Mouse (Mus musculus) activated CD4-positive, CD25-positive, alpha-beta regulatory T cell, adult 4 months (primary cell): ENCODE measurements at regions not wholly inside any gene's neighbourhood (a gene's known extent, or its start where the extent isn't known, plus 50 kb on each side); places are given as distances from the start of the nearest gene placed in this dataset.

ENCODE experiments used
- ATAC-seq: one replicate; pipeline ENCODE4 v1.8.0; 2017

DNA sequence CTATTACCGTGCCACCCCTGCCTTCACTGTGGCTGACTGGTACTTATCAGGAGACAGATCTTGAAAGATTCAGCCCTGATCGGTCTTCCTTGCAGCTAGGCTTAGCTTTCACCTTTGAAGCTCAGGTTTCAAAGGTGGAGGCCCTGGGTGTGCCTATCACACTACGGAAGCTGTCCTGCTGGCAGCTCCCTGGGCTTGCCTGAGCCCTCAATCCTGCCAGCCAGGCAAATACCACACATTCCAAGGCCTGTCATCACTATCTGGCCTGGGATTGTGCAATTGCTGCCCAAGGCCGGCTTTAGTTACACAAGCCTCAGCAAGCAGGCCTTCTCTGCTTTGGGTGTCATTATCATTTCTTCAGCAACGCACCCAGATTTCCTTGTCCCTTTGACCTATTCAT lies 390.6 kb upstream of the Mmadhc start:
- ATAC-seq: no peak

DNA sequence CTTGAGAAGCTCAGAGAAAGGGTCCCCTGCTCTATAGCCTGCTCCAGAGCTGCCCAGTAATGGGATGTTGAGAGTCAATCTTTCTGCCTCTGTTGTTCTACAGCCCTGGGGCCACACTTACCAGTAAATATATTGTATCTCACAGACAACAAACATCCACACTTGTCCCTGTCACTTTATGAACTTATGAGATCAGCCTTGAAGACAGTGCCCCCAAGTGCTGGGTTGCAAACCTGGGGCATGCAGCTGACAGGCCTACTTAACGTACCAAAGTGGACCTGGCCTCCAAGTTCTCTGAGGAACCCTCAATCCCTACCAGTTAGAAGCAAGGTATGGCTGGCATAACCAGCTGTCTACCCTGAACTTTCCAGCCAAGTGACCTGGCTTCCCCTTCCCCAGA lies 380.9 kb upstream of the Mmadhc start:
- ATAC-seq: no peak

DNA sequence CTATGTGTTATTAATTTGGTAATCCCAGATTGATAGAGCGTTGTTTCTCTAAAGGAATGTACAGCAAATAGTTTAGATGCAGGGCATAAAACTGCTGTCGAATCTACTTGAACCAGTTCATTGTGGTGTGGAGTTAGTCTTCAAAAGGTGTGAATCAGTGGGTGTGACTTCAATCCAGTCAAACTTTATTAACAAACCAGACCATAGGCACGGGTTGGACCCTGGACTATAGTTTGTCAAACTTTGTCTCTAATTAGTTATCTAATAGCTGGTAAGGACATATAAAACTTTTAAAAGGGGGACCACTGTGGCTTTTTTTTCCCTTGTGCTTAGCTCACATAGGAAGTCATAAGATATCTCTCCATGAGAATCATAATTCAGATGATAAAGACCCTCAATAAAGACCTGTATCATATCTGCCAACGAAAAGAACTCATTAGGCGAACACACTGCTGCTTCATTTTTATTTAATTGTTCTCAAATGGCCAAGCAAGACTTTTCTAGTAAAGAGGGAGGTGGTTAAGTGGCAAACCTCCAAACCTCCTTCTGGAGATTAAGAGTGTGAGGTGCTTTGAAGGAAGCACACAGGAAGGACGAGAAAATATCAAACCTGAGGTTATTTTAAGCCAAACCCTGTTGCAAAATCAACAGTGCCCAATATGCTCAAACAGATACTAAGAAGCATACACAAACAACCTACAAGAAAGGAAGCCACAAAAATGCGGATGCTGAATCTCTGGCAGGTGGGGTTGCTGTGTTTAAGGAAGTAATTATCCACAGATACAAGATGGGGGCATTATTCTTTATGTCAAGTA lies 379.3 kb upstream of the Mmadhc start:
- ATAC-seq: no peak

DNA sequence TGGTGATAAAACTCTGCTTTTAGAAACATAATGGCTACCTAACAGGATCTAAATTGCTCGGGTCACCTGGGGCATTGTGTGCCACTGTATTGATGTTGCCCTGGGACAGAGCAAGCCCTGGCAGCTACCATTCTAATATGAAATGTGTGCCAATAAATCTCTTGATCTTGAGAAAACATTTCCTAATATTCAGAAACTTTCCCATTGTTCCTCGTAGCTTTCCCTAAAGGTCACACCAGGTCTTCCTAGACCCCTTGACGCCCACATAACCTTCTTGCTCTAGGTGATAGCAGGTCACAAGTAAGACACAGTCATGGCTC lies 378.2 kb upstream of the Mmadhc start:
- ATAC-seq: no peak

DNA sequence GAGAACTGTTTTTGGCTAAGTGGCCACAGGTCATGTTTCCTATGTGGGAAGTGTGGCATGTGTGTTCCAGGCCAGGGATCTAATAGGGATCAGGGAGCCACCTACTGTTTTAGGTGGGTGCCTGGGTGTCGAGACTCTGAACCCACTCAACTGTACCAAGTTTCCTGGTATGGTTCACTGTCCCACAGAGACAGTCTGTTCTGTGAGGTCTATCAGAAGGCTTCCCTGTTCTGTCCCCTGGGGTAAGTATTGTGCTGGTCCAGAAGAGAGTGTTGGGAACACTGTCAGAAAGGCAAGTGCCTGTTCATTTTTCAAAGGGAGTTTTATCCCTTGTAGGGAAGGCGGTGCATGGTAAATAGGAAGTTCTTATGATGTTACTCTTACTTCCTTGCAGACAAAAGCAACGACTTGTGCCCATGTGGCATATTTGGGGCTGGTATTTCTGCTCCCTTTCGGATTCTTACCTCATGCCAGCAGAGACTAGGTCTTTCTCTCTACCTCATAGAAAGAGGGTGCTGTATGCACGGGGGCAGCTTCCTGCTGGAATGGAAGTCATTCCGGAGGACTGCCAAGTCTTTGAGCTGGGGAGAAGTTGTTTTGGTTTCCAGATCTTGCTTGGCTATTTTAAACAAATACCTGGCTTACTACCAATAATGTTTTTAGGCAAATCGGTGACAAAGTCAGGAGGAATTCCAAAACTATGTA lies 377.7 kb upstream of the Mmadhc start:
- no peak for ATAC-seq

DNA sequence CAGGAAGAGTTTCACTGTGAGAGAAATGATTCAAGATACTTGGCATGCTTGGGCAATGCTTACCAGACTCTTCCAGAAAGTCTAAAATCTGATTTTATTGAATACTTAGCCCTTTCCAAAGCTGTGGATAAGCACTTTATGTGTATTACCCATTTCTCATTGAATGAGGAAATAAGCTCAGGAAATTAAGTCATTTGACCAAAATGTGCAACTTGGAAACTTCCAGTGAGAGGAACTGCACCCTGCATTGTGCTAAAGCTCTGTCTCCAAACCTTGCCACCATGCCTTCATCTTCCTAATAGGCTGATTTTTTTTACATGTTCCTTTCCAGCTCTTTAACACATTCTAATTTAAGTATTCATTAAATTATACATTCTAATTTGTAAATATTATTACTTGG lies 372.7 kb upstream of the Mmadhc start:
- no peak for ATAC-seq

DNA sequence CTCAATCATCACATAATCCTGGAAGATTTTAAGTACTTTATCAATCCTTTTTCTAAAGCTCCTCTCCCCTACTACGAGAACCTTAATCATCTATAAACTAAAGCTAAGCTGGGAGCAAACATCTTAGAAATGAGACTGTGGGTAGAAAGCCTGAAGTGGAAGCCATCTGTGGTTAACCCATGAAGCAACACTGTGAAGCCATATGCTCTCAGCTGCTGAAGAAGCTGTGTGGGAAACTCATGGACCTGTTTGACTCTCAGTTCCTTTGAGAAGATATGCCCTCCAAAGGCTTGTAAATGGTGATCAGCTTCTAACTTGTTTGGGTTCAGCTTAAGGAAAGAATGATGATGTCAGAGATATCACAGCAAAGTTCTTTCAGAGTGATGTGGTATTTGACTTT lies 372.2 kb upstream of the Mmadhc start:
- ATAC-seq: no peak

DNA sequence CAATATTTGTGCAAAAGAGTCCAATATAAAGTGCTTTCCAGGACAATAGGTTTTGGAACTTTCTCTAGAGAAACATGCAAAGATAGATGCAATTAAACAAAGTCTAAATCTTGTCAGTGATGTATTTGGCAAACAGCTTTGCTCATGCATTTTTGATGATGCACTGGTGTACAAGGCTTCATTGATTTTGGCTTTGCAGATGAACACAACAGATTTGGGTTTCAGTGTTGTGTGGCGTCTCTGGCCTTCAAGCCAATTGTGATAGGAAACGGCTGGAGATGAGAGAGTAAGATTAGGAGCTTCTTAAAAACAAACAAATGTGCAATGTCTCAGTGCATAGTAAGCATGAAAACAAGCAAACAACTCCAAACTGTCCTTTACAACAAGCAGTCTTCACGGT lies 370.6 kb upstream of the Mmadhc start:
- ATAC-seq: no peak

DNA sequence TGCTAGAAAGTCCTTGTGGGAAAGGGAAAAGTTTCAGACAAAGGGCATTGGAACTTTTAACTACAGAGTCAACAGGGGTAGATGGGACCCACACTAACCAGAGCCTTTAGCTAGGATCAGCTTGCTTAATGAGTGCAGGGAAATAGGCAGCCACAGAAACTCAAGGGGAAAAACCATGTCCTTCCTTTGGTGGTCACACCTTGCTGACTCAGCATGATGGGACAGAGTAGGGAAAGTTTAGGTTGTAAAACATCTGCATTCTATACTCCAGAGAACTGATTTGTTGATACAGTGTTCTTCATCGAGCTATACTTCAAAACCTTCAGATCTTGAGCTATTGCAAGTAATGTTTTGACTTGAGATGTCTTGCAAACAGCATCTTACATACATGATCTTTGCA lies 365.9 kb upstream of the Mmadhc start:
- ATAC-seq: no peak

DNA sequence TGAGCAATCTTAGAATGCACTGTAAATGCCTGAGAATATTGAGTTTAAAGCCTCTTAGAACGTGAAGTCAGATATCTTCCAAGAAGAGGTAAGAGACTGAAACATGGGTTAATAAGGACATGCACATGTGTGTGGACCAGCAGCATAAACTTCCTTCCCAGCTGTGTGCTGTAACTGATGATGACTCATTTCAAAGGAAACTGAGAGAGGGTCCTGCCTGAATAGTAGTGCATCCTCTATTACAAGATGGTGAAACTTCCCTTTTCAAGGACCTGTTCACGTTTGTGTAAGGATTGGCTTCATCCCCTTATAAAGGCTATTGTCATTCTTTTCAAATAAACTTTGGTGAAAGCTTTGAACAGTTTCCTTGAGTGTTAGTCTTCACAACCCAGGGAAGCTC lies 363.4 kb upstream of the Mmadhc start:
- ATAC-seq: no peak

DNA sequence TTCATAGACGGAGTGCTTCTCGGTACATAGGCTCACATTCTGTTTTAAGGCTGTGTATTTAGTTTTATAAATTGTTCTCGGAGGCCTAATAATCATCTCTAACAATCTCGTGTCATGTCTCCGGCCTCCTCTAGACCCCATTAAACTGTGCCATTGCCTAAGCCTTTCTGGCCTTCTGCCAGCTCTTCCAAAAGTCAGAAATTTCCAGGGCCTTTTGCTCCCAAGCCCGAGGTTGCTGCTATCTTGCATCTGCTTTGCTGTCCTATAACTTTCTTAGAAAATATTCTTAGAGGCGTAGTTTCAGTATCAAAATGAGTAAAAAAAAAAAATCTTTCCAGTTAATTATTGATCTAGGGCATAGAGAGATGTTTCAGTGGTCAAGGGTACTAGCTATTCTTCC lies 361.2 kb upstream of the Mmadhc start:
- ATAC-seq: no peak

DNA sequence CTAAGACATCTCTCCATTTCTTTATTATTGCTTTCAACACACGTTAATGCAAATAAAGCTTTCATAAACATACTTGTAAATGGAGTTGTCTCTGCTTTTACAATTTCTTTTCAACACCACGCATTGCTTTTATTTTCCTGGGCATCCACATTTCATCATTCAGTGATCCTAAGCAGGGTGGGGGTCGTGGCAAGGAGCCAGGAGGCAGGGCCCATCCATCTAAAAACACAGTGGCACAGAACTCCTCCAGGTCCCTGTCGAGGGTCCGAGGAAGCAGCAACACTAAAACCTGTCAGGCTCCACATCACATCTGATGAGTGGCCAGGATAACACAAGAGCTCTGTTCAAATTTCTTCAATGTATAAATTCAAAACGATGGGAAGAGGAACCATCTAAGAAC lies 359.8 kb upstream of the Mmadhc start:
- ATAC-seq: no peak

DNA sequence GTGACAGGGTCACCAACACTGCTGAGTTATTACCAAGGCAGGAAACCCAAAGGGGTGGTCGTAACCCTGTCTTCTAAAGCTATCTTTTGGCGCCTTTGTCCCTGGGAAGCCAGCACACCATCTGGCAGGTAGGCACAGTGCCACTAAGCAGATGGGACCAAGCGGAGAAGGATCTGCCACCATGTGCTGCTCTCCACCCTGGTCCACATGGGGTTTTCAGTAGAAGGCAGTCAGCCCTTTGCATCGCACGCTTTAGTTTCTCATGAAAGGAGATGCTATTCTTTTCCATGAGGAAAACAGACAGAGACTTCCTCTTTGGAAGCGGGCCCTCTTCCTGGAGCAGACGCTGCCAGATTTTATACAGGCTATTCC lies 358.3 kb upstream of the Mmadhc start:
- no peak for ATAC-seq

DNA sequence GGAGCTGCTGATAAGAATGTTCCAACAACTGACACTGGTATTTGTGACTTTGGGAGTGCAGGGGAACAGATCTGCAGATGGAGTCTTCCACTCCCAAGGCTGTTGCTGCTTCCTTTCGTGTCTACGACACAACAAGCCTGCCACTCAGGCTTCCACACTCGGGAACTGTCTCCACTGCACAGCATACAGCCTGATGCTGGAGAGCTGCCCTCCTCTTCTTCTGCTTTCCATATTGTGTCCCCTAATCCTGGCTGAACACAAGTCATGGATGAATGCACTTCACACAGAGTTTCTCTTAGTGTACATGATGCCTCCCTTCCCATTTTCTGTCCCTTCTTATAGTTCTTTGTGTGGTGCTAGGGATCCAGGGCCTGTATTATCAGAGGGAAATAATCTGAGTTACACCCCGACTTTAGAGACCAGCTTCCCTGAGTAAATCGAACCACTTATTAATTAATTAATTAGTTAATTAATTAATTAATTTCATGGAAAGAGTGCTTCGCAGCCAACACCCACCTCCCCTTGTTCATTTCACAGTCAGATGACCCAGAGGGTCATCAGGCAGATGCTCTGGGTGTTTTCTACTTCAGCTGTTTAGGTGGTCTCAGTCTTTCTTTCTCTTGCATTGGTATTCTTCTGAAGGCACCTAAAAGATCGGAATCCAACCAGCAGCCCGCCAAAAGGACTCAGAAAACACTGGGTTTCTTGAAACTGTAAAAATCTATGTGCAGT lies 357.8 kb upstream of the Mmadhc start:
- no peak for ATAC-seq

DNA sequence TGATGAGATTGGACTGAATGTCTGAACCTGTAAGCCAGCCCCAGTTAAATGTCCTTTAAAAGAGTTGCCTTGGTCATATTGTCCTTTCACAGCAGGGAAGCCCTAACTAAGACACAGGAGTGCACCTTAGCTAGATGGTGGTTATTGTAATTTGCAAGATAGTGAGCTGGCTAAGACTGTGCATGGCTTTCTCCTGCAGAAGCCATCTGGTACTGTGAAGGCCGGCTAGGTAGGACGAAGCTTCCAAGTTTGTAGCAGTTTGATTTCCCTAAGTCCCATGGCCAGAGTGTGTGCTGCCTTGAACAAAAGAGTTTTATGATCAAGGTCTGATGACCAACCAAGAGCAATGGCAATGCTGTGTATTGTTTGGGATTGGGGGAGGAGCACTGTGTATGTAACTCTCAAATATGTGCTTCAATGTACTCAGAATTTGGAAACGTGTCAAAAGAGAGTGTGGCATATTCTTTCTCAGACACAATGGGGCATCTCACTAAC lies 356.6 kb upstream of the Mmadhc start:
- no peak for ATAC-seq

DNA sequence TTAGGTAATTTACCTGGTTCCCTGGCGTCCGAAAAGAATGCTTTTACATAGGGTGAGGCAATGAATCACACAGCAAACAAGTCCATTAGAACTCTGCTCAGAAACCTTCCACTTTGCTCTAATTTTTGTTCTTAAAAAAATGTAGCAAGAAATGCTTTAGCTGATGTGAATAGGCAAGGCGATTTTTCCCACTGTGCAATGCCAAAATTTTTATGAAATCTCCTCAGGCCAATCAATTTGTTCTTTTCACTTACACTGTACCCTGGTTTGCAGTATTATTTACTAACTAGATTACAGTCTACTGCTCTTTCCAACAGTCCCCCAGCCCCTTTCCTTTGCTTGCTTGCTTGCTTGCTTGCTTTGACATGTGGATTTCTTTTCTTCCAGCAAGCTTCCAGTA lies 353.1 kb upstream of the Mmadhc start:
- no peak for ATAC-seq

DNA sequence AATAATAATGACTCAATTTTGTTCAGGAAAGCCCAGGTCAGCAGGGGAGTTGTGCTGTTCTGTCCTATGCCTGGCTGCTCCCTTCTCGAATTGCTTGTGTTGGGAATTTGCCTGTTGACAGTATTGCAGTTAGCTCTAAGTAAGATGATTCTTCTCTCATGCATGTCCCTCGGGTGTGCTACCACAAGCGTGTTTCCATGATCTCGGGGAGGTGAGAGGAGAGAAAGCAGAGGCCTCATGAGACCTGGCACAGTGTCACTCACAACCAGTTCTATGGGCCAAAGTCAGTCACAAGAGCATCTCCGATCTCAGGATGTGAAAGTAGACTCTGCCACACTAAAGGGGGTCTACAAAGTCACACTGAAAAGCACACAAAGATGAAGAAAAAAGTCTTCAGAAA lies 346.6 kb upstream of the Mmadhc start:
- ATAC-seq: no peak

DNA sequence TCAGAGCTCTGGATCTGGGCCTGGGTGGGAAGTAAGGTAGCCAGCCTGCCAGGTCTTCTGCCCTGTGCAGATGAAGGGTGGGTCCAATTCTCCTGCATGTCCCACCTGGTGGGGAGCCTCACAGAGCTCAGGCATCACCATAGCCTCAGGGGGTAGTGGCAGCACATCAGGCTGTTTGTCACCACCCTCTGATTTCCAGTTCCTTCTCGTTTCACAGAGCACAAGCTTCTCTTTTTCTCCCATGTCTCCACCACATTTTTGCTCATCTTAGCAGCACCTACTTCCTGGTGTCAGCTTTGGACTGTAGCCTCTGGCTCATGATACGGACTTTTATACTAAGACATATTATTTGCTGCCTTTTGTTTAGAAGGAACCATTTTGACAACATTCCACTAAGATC lies 345.6 kb upstream of the Mmadhc start:
- ATAC-seq: no peak

DNA sequence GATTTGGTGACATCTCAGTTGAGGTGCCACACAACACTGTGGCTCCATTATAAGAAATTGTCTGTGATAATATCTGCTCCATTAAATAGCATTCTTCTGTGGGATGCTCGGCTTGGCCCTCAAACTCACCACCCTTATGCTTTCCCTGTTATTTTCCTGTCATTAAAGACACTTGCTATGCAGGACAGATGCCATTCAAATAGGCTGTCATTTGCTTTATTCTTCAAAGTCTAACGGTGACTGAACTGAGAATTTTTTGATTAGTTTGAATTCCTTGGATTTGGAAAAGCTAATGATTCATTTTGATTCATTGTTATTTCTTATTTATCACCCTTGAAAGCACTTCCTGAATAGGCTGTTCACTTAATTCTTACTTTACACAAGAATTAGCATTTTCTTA lies 339.3 kb upstream of the Mmadhc start:
- no peak for ATAC-seq

DNA sequence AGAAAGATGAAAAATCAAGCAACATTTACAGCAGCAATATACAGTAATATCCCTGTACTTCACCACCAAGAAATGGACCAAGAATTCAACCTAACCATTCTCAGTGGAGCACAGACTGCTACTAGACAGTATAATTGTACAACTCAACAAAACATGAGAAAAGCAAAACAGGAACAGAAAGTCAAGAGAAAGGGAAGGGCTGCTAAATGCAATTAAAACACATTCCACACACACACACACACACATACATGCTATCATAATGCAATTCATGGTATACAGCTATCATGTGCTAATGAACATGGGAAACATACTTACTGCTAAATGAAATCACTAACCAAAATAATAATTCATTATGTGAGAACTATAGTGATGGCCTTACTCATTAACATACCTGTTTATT lies 335.2 kb upstream of the Mmadhc start:
- ATAC-seq: no peak

DNA sequence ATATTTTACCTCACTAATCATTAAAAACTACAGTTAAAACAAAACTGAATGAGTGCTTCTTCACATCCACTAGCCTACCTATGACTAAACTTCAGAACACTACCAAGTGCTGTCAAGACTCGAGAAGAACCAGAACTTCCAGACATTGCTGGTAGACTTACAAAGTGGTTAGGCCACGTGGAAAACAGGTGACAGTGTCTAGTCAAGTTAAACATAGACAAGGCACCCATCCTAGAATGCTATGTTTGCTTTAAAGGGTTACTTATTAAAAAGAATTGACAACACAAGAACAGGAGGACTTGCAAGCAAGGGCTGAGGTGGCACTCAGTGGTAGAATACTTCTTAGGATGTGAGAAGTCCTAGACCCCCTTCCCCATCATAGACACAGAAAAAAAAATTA lies 330.9 kb upstream of the Mmadhc start:
- no peak for ATAC-seq

DNA sequence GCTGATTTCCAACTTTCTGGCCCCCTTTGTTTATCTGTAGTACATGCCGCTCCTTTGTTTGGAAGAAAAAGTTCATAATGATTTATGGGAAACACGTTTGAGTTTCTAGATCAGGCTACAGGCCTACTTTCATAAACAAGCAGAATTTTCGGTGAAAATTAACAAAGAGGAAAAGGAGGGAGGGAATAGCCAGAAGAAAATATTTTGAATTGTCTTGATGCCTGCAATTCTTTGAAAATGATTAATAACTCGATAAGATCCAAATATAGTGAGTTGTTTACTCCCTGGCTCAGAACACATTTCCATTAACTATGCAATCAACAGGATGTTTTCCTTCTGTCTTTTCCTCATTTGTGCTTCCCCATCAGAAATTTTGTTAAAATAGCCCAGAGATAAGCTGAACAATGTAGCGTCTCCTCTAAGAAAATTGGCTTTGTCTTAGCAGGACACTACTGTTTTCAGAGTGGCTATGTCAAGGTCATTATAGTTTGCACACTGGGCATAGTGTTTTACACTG lies 328.7 kb upstream of the Mmadhc start:
- no peak for ATAC-seq

DNA sequence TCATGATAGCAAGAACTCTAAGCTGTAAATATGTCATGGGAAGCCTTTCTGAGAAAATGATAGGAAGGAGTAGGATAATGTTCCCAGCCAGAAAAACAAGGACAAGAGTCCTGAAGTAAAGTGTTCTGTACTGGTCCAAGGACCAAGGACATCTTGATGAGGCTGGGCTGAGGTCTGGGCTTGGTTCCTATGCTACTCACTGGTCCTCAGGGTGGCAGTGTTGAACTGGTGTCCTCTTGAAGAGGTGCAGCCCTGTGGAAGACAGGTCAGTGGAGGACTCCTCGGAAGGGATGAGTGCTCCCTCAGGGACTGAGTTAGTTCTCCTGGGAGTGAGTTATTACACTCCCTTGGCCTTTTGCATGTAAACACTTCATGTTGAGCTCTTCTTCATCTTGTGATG lies 312.5 kb upstream of the Mmadhc start:
- ATAC-seq: no peak

DNA sequence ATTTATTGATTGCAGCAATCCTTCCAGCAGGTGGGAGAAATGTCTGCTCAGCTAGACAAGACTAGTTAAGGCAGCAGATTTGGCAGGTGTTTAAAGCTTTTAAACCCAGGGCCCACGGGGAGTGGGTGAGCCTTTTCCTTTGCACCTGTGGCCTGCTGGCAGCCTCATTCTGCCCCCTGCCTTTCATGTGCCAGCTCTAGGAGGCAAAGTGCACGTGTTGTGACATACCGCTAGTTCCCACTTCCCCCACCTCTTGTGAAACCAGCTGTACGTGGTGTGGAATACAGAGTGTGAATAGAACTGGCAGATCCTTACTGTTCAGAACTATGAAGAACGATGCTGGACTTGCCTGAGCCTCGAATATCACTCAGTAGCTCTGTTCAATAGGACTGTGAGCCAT lies 292.6 kb upstream of the Mmadhc start:
- no peak for ATAC-seq
